Mouse (Mus musculus) left cerebral cortex, postnatal 10 days (tissue): ENCODE results near the gene Vmn1r28. TPM values are rescaled to one million over a fixed set of nuclear protein-coding genes. Genes with fewer than 3 reads are reported as not detected.
"Not testable (repeated sequence)": the region's sequence is repeated elsewhere in the genome, so short reads cannot be mapped to it uniquely, and the experiment has no call there.

Source experiments
- DNase-seq, 2 experiments: peaks; one replicate each; pipeline ENCODE4 v3.0.0; 2021 to 2022; ENCODE audit warnings: low spot score in 2 of 2, mixed read lengths in 1 of 2; ENCODE audit errors: extremely low spot score in 1 of 2
- intact Hi-C: fragments of 180-260 bp; cut with DNase I; formaldehyde crosslinking; loops from one replicate; pipeline ENCODE4 v1.15.1; 2025
- total RNA-seq, 2 experiments: library from RNA; stranded (reverse); gene quantifications; 2 replicates each; pipeline ENCODE4 v1.2.3; 2021

Gene Vmn1r28
- not detected for total RNA-seq

DNA sequence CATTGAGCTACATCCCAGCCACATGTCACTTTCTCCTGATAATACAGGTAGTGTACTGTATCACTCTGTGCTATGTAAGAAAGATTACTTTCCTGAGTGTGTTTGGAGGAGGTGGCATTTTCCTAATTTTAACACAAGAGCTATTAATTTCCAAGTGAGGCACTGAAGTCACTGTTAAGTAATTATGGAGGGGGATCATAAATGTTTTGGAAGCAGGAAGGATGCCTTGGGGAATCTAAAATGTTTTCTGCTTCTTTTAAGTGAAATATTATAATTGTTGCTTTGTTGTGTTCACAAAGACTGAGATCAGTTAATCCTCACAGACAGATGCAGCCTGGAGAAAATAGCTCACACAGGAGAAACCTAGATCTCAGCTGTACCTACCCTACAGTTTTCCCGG is at the start of gene Vmn1r28:
TSS of gene Vmn1r28 (plus strand) at position 301 of the 400 bp plus-strand sequence.
- intact Hi-C loops, result no loop called here
- DNase-seq, result no peak

DNA sequence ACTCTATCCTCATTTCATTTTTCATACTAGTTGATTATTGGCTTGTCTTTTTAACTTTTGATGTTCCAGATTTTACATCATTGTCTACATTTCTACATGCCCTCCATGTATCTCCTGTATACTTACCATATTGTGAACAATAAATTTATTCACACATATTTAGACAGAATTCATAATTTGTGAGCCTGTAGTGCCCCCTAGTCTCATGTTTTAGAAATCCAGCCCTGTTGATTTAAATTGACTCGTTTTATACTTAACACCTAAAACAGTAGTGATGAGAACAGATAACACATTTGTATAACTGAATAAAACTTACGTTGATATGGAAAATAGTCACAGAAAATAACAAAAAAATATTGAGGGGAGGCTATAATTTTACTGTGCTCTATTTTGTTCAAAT is 45.7 kb upstream of the Vmn1r28 start:
- peak in 1 of 2 experiments; percentile 6 for DNase-seq
- intact Hi-C loops, result no loop called here

GRCm38 (mm10) chr6:58218721-58219120 is 43.1 kb upstream of the Vmn1r28 start, which contains the start of gene Vmn1r27:
TSS of gene Vmn1r27 (minus strand) at chr6:58218821.
- intact Hi-C loops, result no loop called here

GRCm38 (mm10) chr6:58279661-58280060 is 17.8 kb downstream of the Vmn1r28 start:
- intact Hi-C loops, DNase-seq: not testable (repeated sequence)

More at GRCm38 (mm10) chr6:58218721-58219120, 43.1 kb upstream of the Vmn1r28 start, which contains the start of gene Vmn1r27:
- DNase-seq, result no peak

- intact Hi-C loops, result no loop called here
- DNase-seq, result no peak
Observed at GRCm38 (mm10) chr6:58292201-58292600, 30.4 kb downstream of the Vmn1r28 start.

- intact Hi-C loops, DNase-seq: not testable (repeated sequence)
Observed at GRCm38 (mm10) chr6:58298511-58298910, 36.7 kb downstream of the Vmn1r28 start.

- DNase-seq, result no peak
- intact Hi-C loops, result no loop called here
Observed at GRCm38 (mm10) chr6:58301249-58301648, 39.4 kb downstream of the Vmn1r28 start, which contains the start of gene Vmn1r29. TSS of gene Vmn1r29 (plus strand) at chr6:58301549.

Other genes with a start within 250 kb of the Vmn1r28 start
- not detected for gene Vmn1r26, start 246.9 kb upstream of the Vmn1r28 start, total RNA-seq
- gene Vmn1r27, start 43.2 kb upstream of the Vmn1r28 start, total RNA-seq, result not detected
- not detected for gene Vmn1r29, start 39.5 kb downstream of the Vmn1r28 start, total RNA-seq
- not detected for gene Vmn1r30, start 181.3 kb downstream of the Vmn1r28 start, total RNA-seq
- not detected for gene Vmn1r31, start 213.3 kb downstream of the Vmn1r28 start, total RNA-seq